Mouse (Mus musculus): ENCODE measurements around the gene Olfr1193. TPM values are rescaled to one million over a fixed set of nuclear protein-coding genes. Genes with fewer than 3 reads are reported as not detected.
"Not testable (repeated sequence)": the region's sequence is repeated elsewhere in the genome, so short reads cannot be mapped to it uniquely, and the experiment has no call there.

Gene Olfr1193
- polyA plus RNA-seq (2015; fragmentation: Nextera tagmentation; extraction: Ambion mirVana) = not detected in 2 replicates

GRCm38 (mm10) chr2:88675328-88675727, at the start of gene Olfr1193:
Olfr1193 (plus strand) TSS chr2:88675628.
- ATAC-seq (ENCODE audit: insufficient read depth); H3K27ac ChIP-seq (replicated peaks); H3K9me3 ChIP-seq (replicated peaks); H3K36me3 ChIP-seq (replicated peaks); H3K4me3 ChIP-seq (replicated peaks); H3K4me2 ChIP-seq; H3K27me3 ChIP-seq; H3K4me1 ChIP-seq (replicated peaks); H3K9ac ChIP-seq: not testable (repeated sequence)

DNA sequence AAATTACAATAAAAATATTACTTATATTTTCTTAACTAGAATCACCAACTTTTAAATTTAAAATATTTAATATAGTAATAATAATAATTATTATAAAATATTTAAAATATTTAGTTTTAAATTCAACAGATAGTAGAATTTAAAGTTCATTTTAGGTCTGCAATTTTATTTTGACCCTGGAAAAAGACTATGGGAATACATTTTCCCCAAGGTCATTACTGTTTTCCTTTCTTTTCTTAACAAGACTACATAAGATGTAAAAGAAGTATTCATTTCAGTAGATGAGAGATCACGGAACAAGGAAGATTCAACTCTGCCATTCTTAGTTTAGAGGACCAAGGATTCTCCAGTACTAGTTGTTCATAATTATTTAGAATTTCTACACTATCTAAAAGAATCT, 35.2 kb upstream of the Olfr1193 start, which contains the start of gene Olfr1191-ps1:
Gene Olfr1191-ps1 (plus strand): TSS at position 301 of the 400 bp plus-strand sequence.
- ATAC-seq (ENCODE audit: insufficient read depth); H3K27ac ChIP-seq (replicated peaks); H3K9ac ChIP-seq; H3K9me3 ChIP-seq (replicated peaks); H3K4me1 ChIP-seq (replicated peaks); H3K27me3 ChIP-seq; H3K4me2 ChIP-seq; H3K4me3 ChIP-seq (replicated peaks); H3K36me3 ChIP-seq (replicated peaks): not testable (repeated sequence)
- 67% methylated on average over 1 of the region's 1 CpGs for WGBS (ENCODE audit: insufficient replicate concordance)

DNA sequence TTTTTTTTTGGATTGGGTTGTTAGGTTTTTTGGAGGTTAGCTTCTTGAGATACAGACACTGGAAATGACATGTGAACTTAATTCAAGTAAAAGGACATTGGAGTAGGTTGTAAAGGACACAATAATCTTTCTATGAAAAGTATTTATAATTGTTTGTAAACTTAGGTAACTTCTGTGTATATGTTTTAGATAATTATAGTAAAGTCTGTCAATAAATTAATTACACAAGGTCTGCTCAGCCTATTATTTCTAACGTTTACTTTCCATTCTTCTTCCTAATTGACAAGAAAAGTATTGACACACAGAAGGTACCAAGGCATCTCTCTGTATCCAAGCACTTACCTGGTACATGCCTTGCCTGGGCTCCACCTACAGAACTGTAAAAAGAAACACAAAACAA, 27.2 kb upstream of the Olfr1193 start, which contains the start of gene Olfr1192-ps1:
Gene Olfr1192-ps1 (plus strand): TSS at position 301 of the 400 bp plus-strand sequence.
- H3K4me3 ChIP-seq (replicated peaks) = no peak within 1 kb of the TSS
- no peaks in the 10 kb centered on the region for H3K9me3 ChIP-seq (replicated peaks)
- no peak within 1 kb of the TSS for H3K27ac ChIP-seq (replicated peaks)
- H3K4me1 ChIP-seq (replicated peaks) = no peaks in the 10 kb centered on the region
- H3K36me3 ChIP-seq (replicated peaks) = no peaks in the 10 kb centered on the region
- no peak within 1 kb of the TSS for H3K9ac ChIP-seq
- H3K4me2 ChIP-seq = no peak within 1 kb of the TSS
- H3K27me3 ChIP-seq = no peaks in the 10 kb centered on the region
- ATAC-seq (ENCODE audit: insufficient read depth) = no peak
- WGBS (ENCODE audit: insufficient replicate concordance) = 33% methylated on average over 1 of the region's 1 CpGs

DNA sequence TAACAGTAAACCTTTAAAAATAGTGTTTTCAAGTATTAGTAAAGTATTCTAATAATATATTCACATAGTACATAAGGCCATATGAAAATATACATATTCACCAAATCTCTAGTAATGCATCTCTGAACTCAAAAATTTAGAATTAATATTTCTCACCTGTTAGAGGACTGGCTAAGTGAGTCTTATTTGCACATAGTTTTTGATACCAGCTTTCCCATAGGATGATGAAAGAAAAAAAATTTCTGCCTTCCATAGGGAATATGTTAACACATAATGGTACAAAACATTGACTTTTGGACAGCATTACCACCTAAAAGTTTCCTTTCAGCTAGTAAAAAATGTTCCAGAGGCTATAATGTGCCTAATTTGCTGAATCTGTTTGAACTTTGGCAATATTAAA, 13.7 kb downstream of the Olfr1193 start, which contains the start of gene Olfr1195:
Gene Olfr1195 (minus strand): TSS at position 101 of the 400 bp plus-strand sequence.
- no peaks in the 10 kb centered on the region for H3K36me3 ChIP-seq (replicated peaks)
- H3K4me3 ChIP-seq (replicated peaks) = no peak within 1 kb of the TSS
- no peak within 1 kb of the TSS for H3K4me2 ChIP-seq
- no peak within 1 kb of the TSS for H3K9ac ChIP-seq
- no peaks in the 10 kb centered on the region for H3K9me3 ChIP-seq (replicated peaks)
- H3K27ac ChIP-seq (replicated peaks) = no peak within 1 kb of the TSS
- ATAC-seq (ENCODE audit: insufficient read depth) = no peak
- no peaks in the 10 kb centered on the region for H3K27me3 ChIP-seq
- no peaks in the 10 kb centered on the region for H3K4me1 ChIP-seq (replicated peaks)

- Histone ChIP-seq H3K4me2 (no peak within 1 kb of the TSS), H3K9ac (no peak within 1 kb of the TSS), H3K27me3 (no peaks in the 10 kb centered on the region), H3K4me1 (replicated peaks) (no peaks in the 10 kb centered on the region), H3K9me3 (replicated peaks) (no peaks in the 10 kb centered on the region), H3K4me3 (replicated peaks) (no peak within 1 kb of the TSS), H3K36me3 (replicated peaks) (no peaks in the 10 kb centered on the region), H3K27ac (replicated peaks) (no peak within 1 kb of the TSS)
- no peak for ATAC-seq (ENCODE audit: insufficient read depth)
- 64% methylated on average over 2 of the region's 2 CpGs for WGBS (ENCODE audit: insufficient replicate concordance)
Measured at GRCm38 (mm10) chr2:88704497-88704896, 29.1 kb downstream of the Olfr1193 start, which contains the start of gene Olfr1196. Olfr1196 (minus strand) TSS chr2:88704597.

Other genes starting within 250 kb of the Olfr1193 start
- not detected in 2 replicates for gene Olfr1181, start 249.5 kb upstream of the Olfr1193 start, polyA plus RNA-seq (2015; fragmentation: Nextera tagmentation; extraction: Ambion mirVana)
- not detected in 2 replicates for gene Gm13757, start 226.5 kb upstream of the Olfr1193 start, polyA plus RNA-seq (2015; fragmentation: Nextera tagmentation; extraction: Ambion mirVana)
- gene Olfr1183, start 220.8 kb upstream of the Olfr1193 start, polyA plus RNA-seq (2015; fragmentation: Nextera tagmentation; extraction: Ambion mirVana) = not detected in 2 replicates
- gene Olfr1184, start 192.0 kb upstream of the Olfr1193 start, polyA plus RNA-seq (2015; fragmentation: Nextera tagmentation; extraction: Ambion mirVana) = not detected in 2 replicates
- not detected in 2 replicates for gene Olfr1185-ps1, start 182.3 kb upstream of the Olfr1193 start, polyA plus RNA-seq (2015; fragmentation: Nextera tagmentation; extraction: Ambion mirVana)
- gene Olfr1186, start 157.1 kb upstream of the Olfr1193 start, polyA plus RNA-seq (2015; fragmentation: Nextera tagmentation; extraction: Ambion mirVana) = not detected in 2 replicates
- gene Olfr1188, start 118.7 kb upstream of the Olfr1193 start, polyA plus RNA-seq (2015; fragmentation: Nextera tagmentation; extraction: Ambion mirVana) = not detected in 2 replicates
- gene Olfr1189, start 89.2 kb upstream of the Olfr1193 start, polyA plus RNA-seq (2015; fragmentation: Nextera tagmentation; extraction: Ambion mirVana) = not detected in 2 replicates
- gene Olfr1191-ps1, start 35.1 kb upstream of the Olfr1193 start, polyA plus RNA-seq (2015; fragmentation: Nextera tagmentation; extraction: Ambion mirVana) = not detected in 2 replicates
- gene Olfr1192-ps1, start 27.1 kb upstream of the Olfr1193 start, polyA plus RNA-seq (2015; fragmentation: Nextera tagmentation; extraction: Ambion mirVana) = not detected in 2 replicates
- not detected in 2 replicates for gene Olfr1195, start 13.6 kb downstream of the Olfr1193 start, polyA plus RNA-seq (2015; fragmentation: Nextera tagmentation; extraction: Ambion mirVana)
- gene Olfr1196, start 29.0 kb downstream of the Olfr1193 start, polyA plus RNA-seq (2015; fragmentation: Nextera tagmentation; extraction: Ambion mirVana) = not detected in 2 replicates
- gene Olfr1197, start 56.7 kb downstream of the Olfr1193 start, polyA plus RNA-seq (2015; fragmentation: Nextera tagmentation; extraction: Ambion mirVana) = not detected in 2 replicates
- gene Olfr1198, start 75.7 kb downstream of the Olfr1193 start, polyA plus RNA-seq (2015; fragmentation: Nextera tagmentation; extraction: Ambion mirVana) = not detected in 2 replicates
- gene Olfr1199, start 84.8 kb downstream of the Olfr1193 start, polyA plus RNA-seq (2015; fragmentation: Nextera tagmentation; extraction: Ambion mirVana) = not detected in 2 replicates
- not detected in 2 replicates for gene Olfr1200, start 94.9 kb downstream of the Olfr1193 start, polyA plus RNA-seq (2015; fragmentation: Nextera tagmentation; extraction: Ambion mirVana)
- gene Olfr1201, start 117.4 kb downstream of the Olfr1193 start, polyA plus RNA-seq (2015; fragmentation: Nextera tagmentation; extraction: Ambion mirVana) = not detected in 2 replicates
- not detected in 2 replicates for gene Olfr1202, start 138.9 kb downstream of the Olfr1193 start, polyA plus RNA-seq (2015; fragmentation: Nextera tagmentation; extraction: Ambion mirVana)
- not detected in 2 replicates for gene Olfr1205, start 154.1 kb downstream of the Olfr1193 start, polyA plus RNA-seq (2015; fragmentation: Nextera tagmentation; extraction: Ambion mirVana)
- gene Olfr1204, start 173.7 kb downstream of the Olfr1193 start, polyA plus RNA-seq (2015; fragmentation: Nextera tagmentation; extraction: Ambion mirVana) = not detected in 2 replicates
- gene Olfr1206, start 187.6 kb downstream of the Olfr1193 start, polyA plus RNA-seq (2015; fragmentation: Nextera tagmentation; extraction: Ambion mirVana) = not detected in 2 replicates
- gene Olfr1208, start 226.7 kb downstream of the Olfr1193 start, polyA plus RNA-seq (2015; fragmentation: Nextera tagmentation; extraction: Ambion mirVana) = not detected in 2 replicates
- not detected in 2 replicates for gene Olfr1209, start 239.5 kb downstream of the Olfr1193 start, polyA plus RNA-seq (2015; fragmentation: Nextera tagmentation; extraction: Ambion mirVana)

Data from liver, embryonic 15.5 days (tissue).